Mouse (Mus musculus) NIH3T3 (cell line): ENCODE measurements at regions not wholly inside any gene's neighbourhood (a gene's known extent, or its start where the extent isn't known, plus 50 kb on each side); places are given as distances from the start of the nearest gene placed in this dataset.
A peak's percentile ranks its signal among the peaks of the same experiment; 100 is the strongest.

Experiments used
- DNase-seq: peaks from one replicate; pipeline ENCODE4 v3.0.0-alpha.2; 2012; ENCODE audit warnings: low read depth

- DNase-seq = no peak
Measured at GRCm38 (mm10) chr15:60333573-60334306, 317.3 kb upstream of the 4933412E24Rik start.

GRCm38 (mm10) chr15:60317577-60317976, 301.2 kb upstream of the 4933412E24Rik start:
- DNase-seq = no peak

GRCm38 (mm10) chr15:60315210-60315609, 298.8 kb upstream of the 4933412E24Rik start:
- DNase-seq = no peak

- no peak for DNase-seq
Measured at GRCm38 (mm10) chr15:60309909-60310308, 293.5 kb upstream of the 4933412E24Rik start.

- no peak for DNase-seq
Measured at GRCm38 (mm10) chr15:60308968-60309367, 292.6 kb upstream of the 4933412E24Rik start.

- DNase-seq = no peak
Measured at GRCm38 (mm10) chr15:60308126-60308525, 291.7 kb upstream of the 4933412E24Rik start.

GRCm38 (mm10) chr15:60303501-60303900, 287.1 kb upstream of the 4933412E24Rik start:
- no peak for DNase-seq

GRCm38 (mm10) chr15:60301939-60302338, 285.5 kb upstream of the 4933412E24Rik start:
- no peak for DNase-seq

- no peak for DNase-seq
Measured at GRCm38 (mm10) chr15:60285321-60285720, 268.9 kb upstream of the 4933412E24Rik start.

- DNase-seq = no peak
Measured at GRCm38 (mm10) chr15:60280378-60280777, 264.0 kb upstream of the 4933412E24Rik start.

GRCm38 (mm10) chr15:60253661-60254060, 237.2 kb upstream of the 4933412E24Rik start:
- DNase-seq = peak; percentile 9

- DNase-seq = no peak
Measured at GRCm38 (mm10) chr15:60226335-60226938, 210.0 kb upstream of the 4933412E24Rik start.

GRCm38 (mm10) chr15:60195070-60195469, 178.7 kb upstream of the 4933412E24Rik start:
- DNase-seq = peak; percentile 2

GRCm38 (mm10) chr15:60193157-60193556, 176.7 kb upstream of the 4933412E24Rik start:
- no peak for DNase-seq

- DNase-seq = no peak
Measured at GRCm38 (mm10) chr15:60187002-60187715, 170.7 kb upstream of the 4933412E24Rik start.

- no peak for DNase-seq
Measured at GRCm38 (mm10) chr15:60141554-60142070, 125.2 kb upstream of the 4933412E24Rik start.

GRCm38 (mm10) chr15:60136671-60137070, 120.3 kb upstream of the 4933412E24Rik start:
- DNase-seq = no peak

- no peak for DNase-seq
Measured at GRCm38 (mm10) chr15:60134515-60134914, 118.1 kb upstream of the 4933412E24Rik start.

GRCm38 (mm10) chr15:60132701-60133100, 116.3 kb upstream of the 4933412E24Rik start:
- no peak for DNase-seq

GRCm38 (mm10) chr15:60124461-60124860, 108.0 kb upstream of the 4933412E24Rik start:
- DNase-seq = no peak

GRCm38 (mm10) chr15:60119926-60120325, 103.5 kb upstream of the 4933412E24Rik start:
- no peak for DNase-seq

GRCm38 (mm10) chr15:60111885-60112284, 95.5 kb upstream of the 4933412E24Rik start:
- DNase-seq = no peak

- no peak for DNase-seq
Measured at GRCm38 (mm10) chr15:60111046-60111445, 94.6 kb upstream of the 4933412E24Rik start.
